Mouse (Mus musculus): ENCODE measurements at regions not wholly inside any gene's neighbourhood (a gene's known extent, or its start where the extent isn't known, plus 50 kb on each side); places are given as distances from the start of the nearest gene placed in this dataset.

GRCm38 (mm10) chr11:35065959-35066414, 55.0 kb upstream of the Slit3 start:
- DNase-seq (ENCODE audit: low spot score in 2 of 2) = no peak

- DNase-seq (ENCODE audit: low spot score in 2 of 2) = peak in 1 of 2 experiments; percentile 14
Measured at GRCm38 (mm10) chr11:35057791-35058190, 63.2 kb upstream of the Slit3 start.

- no peak for DNase-seq (ENCODE audit: low spot score in 2 of 2)
Measured at GRCm38 (mm10) chr11:35055496-35056125, 65.4 kb upstream of the Slit3 start.

- DNase-seq (ENCODE audit: low spot score in 2 of 2) = no peak
Measured at GRCm38 (mm10) chr11:35053613-35053950, 67.4 kb upstream of the Slit3 start.

- no peak for DNase-seq (ENCODE audit: low spot score in 2 of 2)
Measured at GRCm38 (mm10) chr11:35052856-35053612, 68.0 kb upstream of the Slit3 start.

GRCm38 (mm10) chr11:35049663-35050215, 71.3 kb upstream of the Slit3 start:
- DNase-seq (ENCODE audit: low spot score in 2 of 2) = no peak

- no peak for DNase-seq (ENCODE audit: low spot score in 2 of 2)
Measured at GRCm38 (mm10) chr11:35044659-35045058, 76.4 kb upstream of the Slit3 start.

GRCm38 (mm10) chr11:35024448-35024847, 96.6 kb upstream of the Slit3 start:
- no peak for DNase-seq (ENCODE audit: low spot score in 2 of 2)

GRCm38 (mm10) chr11:35023813-35024212, 97.2 kb upstream of the Slit3 start:
- DNase-seq (ENCODE audit: low spot score in 2 of 2) = no peak

GRCm38 (mm10) chr11:35021990-35022625, 98.9 kb upstream of the Slit3 start:
- peak in 1 of 2 experiments; percentile 28 for DNase-seq (ENCODE audit: low spot score in 2 of 2)

- DNase-seq (ENCODE audit: low spot score in 2 of 2) = no peak
Measured at GRCm38 (mm10) chr11:35016998-35017397, 104.0 kb upstream of the Slit3 start.

- peak in 1 of 2 experiments; percentile 46 for DNase-seq (ENCODE audit: low spot score in 2 of 2)
Measured at GRCm38 (mm10) chr11:35011521-35012476, 109.2 kb upstream of the Slit3 start.

GRCm38 (mm10) chr11:35006773-35007567, 114.1 kb upstream of the Slit3 start:
- DNase-seq (ENCODE audit: low spot score in 2 of 2) = no peak

GRCm38 (mm10) chr11:35005143-35005542, 115.9 kb upstream of the Slit3 start:
- DNase-seq (ENCODE audit: low spot score in 2 of 2) = no peak

GRCm38 (mm10) chr11:35004431-35004830, 116.6 kb upstream of the Slit3 start:
- DNase-seq (ENCODE audit: low spot score in 2 of 2) = no peak

- no peak for DNase-seq (ENCODE audit: low spot score in 2 of 2)
Measured at GRCm38 (mm10) chr11:35003956-35004355, 117.1 kb upstream of the Slit3 start.

GRCm38 (mm10) chr11:34997906-34998305, 123.1 kb upstream of the Slit3 start:
- DNase-seq (ENCODE audit: low spot score in 2 of 2) = no peak

GRCm38 (mm10) chr11:34995515-34995914, 125.5 kb upstream of the Slit3 start:
- no peak for DNase-seq (ENCODE audit: low spot score in 2 of 2)

GRCm38 (mm10) chr11:34982775-34983457, 138.1 kb upstream of the Slit3 start:
- no peak for DNase-seq (ENCODE audit: low spot score in 2 of 2)

- no peak for DNase-seq (ENCODE audit: low spot score in 2 of 2)
Measured at GRCm38 (mm10) chr11:34980210-34980609, 140.8 kb upstream of the Slit3 start.

Measured in left cerebral cortex, adult 8-10 months (tissue).